Mouse (Mus musculus): ENCODE measurements around the gene Hrh3.

- TF ChIP-seq CTCF (conservative IDR thresholded peaks at IDR 0.05; ENCODE audit: insufficient read depth, insufficient read length, low read depth, low read length) = no peak
- TF ChIP-seq POLR2A (IDR thresholded peaks at IDR 0.05; ENCODE audit: low read depth, low read length) = no peak
These were observed 44.3 kb upstream of the Hrh3 start for GRCm38 (mm10) chr2:180148551-180148950.
